Mouse (Mus musculus) heart, adult 2 months (tissue): ENCODE measurements around the gene Naa25. TPM values are rescaled to one million over a fixed set of nuclear protein-coding genes. Genes with fewer than 3 reads are reported as not detected.
A peak's percentile ranks its signal among the peaks of the same experiment; 100 is the strongest.

Source experiments
- DNase-seq, 2 experiments: peaks; one replicate each; pipeline ENCODE4 v3.0.0; 2021
- H3K27ac ChIP-seq: fragments of 200-600 bp; 2 replicates; pipeline ENCODE4 v1.8.1; 2022
- H3K27me3 ChIP-seq: fragments of 200-500 bp; 2 replicates; pipeline ENCODE4 v1.6.1; 2012; ENCODE audit warnings: mild to moderate bottlenecking, low read length, inconsistent platforms, mixed read lengths; ENCODE audit not compliant: control insufficient read depth, insufficient read depth
- H3K36me3 ChIP-seq: fragments of 200-500 bp; 2 replicates; pipeline ENCODE4 v1.6.1; 2012; ENCODE audit warnings: low read length, inconsistent platforms; ENCODE audit not compliant: control insufficient read depth, insufficient read depth
- H3K4me1 ChIP-seq: fragments of 200-500 bp; 2 replicates; pipeline ENCODE4 v1.6.1; 2011; ENCODE audit warnings: low read length; ENCODE audit not compliant: control insufficient read depth, insufficient read depth
- H3K4me3 ChIP-seq: fragments of 200-600 bp; 2 replicates; pipeline ENCODE4 v1.8.1; 2022
- H3K79me2 ChIP-seq: fragments of 200-500 bp; replicated peaks from 2 replicates; pipeline ENCODE4 v1.6.1; 2012; ENCODE audit warnings: mild to moderate bottlenecking, inconsistent platforms, low read length, moderate library complexity, mixed read lengths; ENCODE audit not compliant: control insufficient read depth, insufficient read depth
- H3K9ac ChIP-seq: fragments of 200-500 bp; 2 replicates; pipeline ENCODE4 v1.6.1; 2012; ENCODE audit warnings: low read depth, mild to moderate bottlenecking, control low read depth, inconsistent platforms, low read length, mixed read lengths
- CTCF ChIP-seq: fragments of 200-600 bp; IDR thresholded peaks from 2 replicates; pipeline ENCODE4 v1.8.1; 2022; ENCODE audit warnings: antibody characterized with exemption, mild to moderate bottlenecking, moderate library complexity
- EP300 ChIP-seq: fragments of 200-500 bp; IDR thresholded peaks from 2 replicates; pipeline ENCODE4 v1.6.1; 2011; ENCODE audit warnings: low read depth, low read length, control low read depth; ENCODE audit not compliant: insufficient read depth
- POLR2A ChIP-seq: fragments of 200-500 bp; IDR thresholded peaks from 2 replicates; pipeline ENCODE4 v1.6.1; 2011; ENCODE audit warnings: mild to moderate bottlenecking, low read depth, low read length, control low read depth; ENCODE audit not compliant: insufficient read depth
- WGBS: fragments of 180-500 bp; shearing (Covaris S2); methylation state at CpG from one replicate; pipeline ENCODE4 v1.1.7; 2018; 5-methylcytosine and 5-hydroxymethylcytosine counted together
- intact Hi-C: fragments of 180-260 bp; cut with DNase I; formaldehyde crosslinking; loops from one replicate; pipeline ENCODE4 v1.15.1; 2025
- polyA plus RNA-seq: library from polyadenylated mRNA; depleted of rRNA; stranded (reverse); fragments of >200 nt; gene quantifications from 2 replicates; pipeline ENCODE4 v1.2.3, GENCODE M21; 2012
- total RNA-seq, 2 experiments: library from RNA; stranded (reverse); gene quantifications; 2 replicates each; pipeline ENCODE4 v1.2.3; 2021

Naa25 gene
- total and polyA plus RNA-seq, 3 experiments: 7.1 to 22.5 (median 21.3) TPM

GRCm38 (mm10) chr5:121410975-121411374 is 13.2 kb downstream of the Naa25 start:
- TF ChIP-seq CTCF: no peak
- no peak for TF ChIP-seq POLR2A
- no peak for TF ChIP-seq EP300
- H3K27ac ChIP-seq: no peak overlapping the region
- H3K36me3 ChIP-seq: no peaks in the 10 kb centered on the region
- peaks cover 3% of the 10 kb centered on the region; the same call in 1 of the 2 replicates for H3K79me2 ChIP-seq
- H3K27me3 ChIP-seq: no peaks in the 10 kb centered on the region
- peaks cover 2% of the 10 kb centered on the region; the same call in 1 of the 2 replicates for H3K4me1 ChIP-seq
- no peak overlapping the region for H3K9ac ChIP-seq
- WGBS: 88% methylated on average over 4 of the region's 4 CpGs
- no peak overlapping the region for H3K4me3 ChIP-seq
- no peak for DNase-seq
- intact Hi-C loops: no loop called here

- H3K9ac ChIP-seq: no peak overlapping the region
- no peak overlapping the region for H3K27ac ChIP-seq
- no peaks in the 10 kb centered on the region for H3K4me1 ChIP-seq
- no peak for DNase-seq
- intact Hi-C loops: no loop called here
- no peak overlapping the region for H3K4me3 ChIP-seq
- TF ChIP-seq EP300 (no peak), CTCF (no peak), POLR2A (no peak)
- H3K36me3 ChIP-seq: no peaks in the 10 kb centered on the region; the same call in 1 of the 2 replicates
- no peaks in the 10 kb centered on the region; the same call in 1 of the 2 replicates for H3K79me2 ChIP-seq
- H3K27me3 ChIP-seq: no peaks in the 10 kb centered on the region
- 92% methylated on average over 9 of the region's 9 CpGs for WGBS
Observed at GRCm38 (mm10) chr5:121420721-121421120, 23.0 kb downstream of the Naa25 start.

GRCm38 (mm10) chr5:121422787-121423186 is 25.1 kb downstream of the Naa25 start:
- DNase-seq: no peak
- Histone ChIP-seq H3K9ac (no peak overlapping the region), H3K27ac (no peak overlapping the region), H3K27me3 (no peaks in the 10 kb centered on the region), H3K79me2 (no peaks in the 10 kb centered on the region; the same call in 1 of the 2 replicates), H3K4me3 (no peak overlapping the region), H3K4me1 (no peaks in the 10 kb centered on the region), H3K36me3 (no peaks in the 10 kb centered on the region; the same call in 1 of the 2 replicates)
- 91% methylated on average over 6 of the region's 6 CpGs for WGBS
- TF ChIP-seq EP300 (no peak), CTCF (no peak), POLR2A (no peak)
- intact Hi-C loops: no loop called here

- no peak overlapping the region for H3K4me3 ChIP-seq
- intact Hi-C loops: no loop called here
- H3K4me1 ChIP-seq: no peaks in the 10 kb centered on the region
- DNase-seq: no peak
- TF ChIP-seq POLR2A (no peak), EP300 (no peak), CTCF (no peak)
- no peak overlapping the region for H3K9ac ChIP-seq
- no peaks in the 10 kb centered on the region; the same call in 1 of the 2 replicates for H3K36me3 ChIP-seq
- no peaks in the 10 kb centered on the region; the same call in 1 of the 2 replicates for H3K79me2 ChIP-seq
- H3K27ac ChIP-seq: no peak overlapping the region
- 83% methylated on average over 10 of the region's 10 CpGs for WGBS
- no peaks in the 10 kb centered on the region for H3K27me3 ChIP-seq
Observed at GRCm38 (mm10) chr5:121423297-121423696, 25.6 kb downstream of the Naa25 start.

- TF ChIP-seq EP300 (no peak), POLR2A (no peak), CTCF (no peak)
- Histone ChIP-seq H3K4me1 (no peaks in the 10 kb centered on the region), H3K36me3 (no peaks in the 10 kb centered on the region), H3K27me3 (no peaks in the 10 kb centered on the region), H3K9ac (no peak overlapping the region), H3K79me2 (no peaks in the 10 kb centered on the region), H3K27ac (no peak overlapping the region), H3K4me3 (no peak overlapping the region)
- intact Hi-C loops: no loop called here
- 85% methylated on average over 3 of the region's 3 CpGs for WGBS
- no peak for DNase-seq
Observed at GRCm38 (mm10) chr5:121428954-121429353, 31.2 kb downstream of the Naa25 start.

- DNase-seq: peak in 1 of 2 experiments; percentile 26
- WGBS: 58% methylated on average over 5 of the region's 5 CpGs
- no peak for TF ChIP-seq EP300
- no peak for TF ChIP-seq CTCF
- no peak for TF ChIP-seq POLR2A
Observed at GRCm38 (mm10) chr5:121438131-121438530, 40.4 kb downstream of the Naa25 start.

More at GRCm38 (mm10) chr5:121438131-121438530, 40.4 kb downstream of the Naa25 start:
- Histone ChIP-seq H3K79me2 (no peaks in the 10 kb centered on the region), H3K36me3 (no peaks in the 10 kb centered on the region), H3K27me3 (no peaks in the 10 kb centered on the region), H3K4me1 (no peaks in the 10 kb centered on the region), H3K27ac (no peak overlapping the region), H3K4me3 (no peak overlapping the region), H3K9ac (no peak overlapping the region)
- intact Hi-C loops: no loop called here
